Mouse (Mus musculus) hindbrain, embryonic 14.5 days (tissue): ENCODE measurements at regions not wholly inside any gene's neighbourhood (a gene's known extent, or its start where the extent isn't known, plus 50 kb on each side); places are given as distances from the start of the nearest gene placed in this dataset.

Experiments
- ATAC-seq: fragments of 200-750 bp; cut with Nextera tagmentation; 2 replicates; pipeline ENCODE4 v1.8.0; 2017; ENCODE audit warnings: moderate number of reproducible peaks, mild to moderate bottlenecking, moderate TSS enrichment, moderate library complexity; ENCODE audit not compliant: low FRiP score
- DNase-seq: peaks from one replicate; pipeline ENCODE4 v3.0.0-alpha.2; 2015; ENCODE audit warnings: low spot score
- H3K27ac ChIP-seq: fragments of 300-500 bp; sonication (generic); 2 replicates; pipeline ENCODE4 v1.5.1; 2014; ENCODE audit warnings: mild to moderate bottlenecking, moderate library complexity
- H3K27me3 ChIP-seq: fragments of 300-500 bp; sonication (generic); 2 replicates; pipeline ENCODE4 v1.6.1; 2014; ENCODE audit warnings: mild to moderate bottlenecking, low read length, mixed read lengths; ENCODE audit not compliant: control insufficient read depth, insufficient read depth
- H3K36me3 ChIP-seq: fragments of 300-500 bp; sonication (generic); replicated peaks from 2 replicates; pipeline ENCODE4 v1.6.1; 2014; ENCODE audit not compliant: control insufficient read depth, insufficient read depth
- H3K4me1 ChIP-seq: fragments of 300-500 bp; sonication (generic); replicated peaks from 2 replicates; pipeline ENCODE4 v1.6.1; 2014; ENCODE audit warnings: antibody characterized with exemption, low read length, mixed read lengths; ENCODE audit not compliant: control insufficient read depth, insufficient read depth
- H3K4me2 ChIP-seq: fragments of 300-500 bp; sonication (generic); replicated peaks from 2 replicates; pipeline ENCODE4 v1.6.1; 2014; ENCODE audit warnings: mild to moderate bottlenecking, moderate library complexity
- H3K4me3 ChIP-seq: fragments of 300-500 bp; sonication (generic); replicated peaks from 2 replicates; pipeline ENCODE4 v1.5.1; 2014; ENCODE audit warnings: mild to moderate bottlenecking, low read length
- H3K9ac ChIP-seq: fragments of 300-500 bp; sonication (generic); 2 replicates; pipeline ENCODE4 v1.6.1; 2014
- H3K9me3 ChIP-seq: fragments of 300-500 bp; sonication (generic); 2 replicates; pipeline ENCODE4 v1.6.1; 2016; ENCODE audit warnings: low read length; ENCODE audit not compliant: control insufficient read depth
- WGBS: fragments of 180-500 bp; shearing (Covaris S2); extraction: QIAGEN DNeasy Blood & Tissue Kit; methylation state at CpG from one replicate; pipeline ENCODE4 v1.1.7; 2014; 5-methylcytosine and 5-hydroxymethylcytosine counted together

DNA sequence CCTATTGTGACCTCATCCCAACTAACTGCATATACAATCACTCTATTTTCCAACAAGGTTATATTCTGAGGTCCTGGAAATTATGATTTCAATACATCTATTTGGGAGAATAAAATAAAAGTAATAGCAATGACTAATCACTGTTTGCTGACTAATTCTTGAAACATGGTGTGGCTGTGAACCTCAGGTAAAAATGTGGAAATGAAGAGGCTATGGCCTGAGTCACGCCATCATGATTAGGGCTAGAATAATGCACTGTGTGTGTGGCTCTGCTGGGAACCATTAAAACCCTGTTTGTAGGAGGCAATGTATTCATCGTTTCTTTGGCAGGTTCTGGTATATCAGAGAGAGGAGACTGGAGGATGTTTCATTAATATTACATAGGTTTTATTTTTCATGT, 179.7 kb upstream of the Mbnl1 start:
- H3K4me2 ChIP-seq: no peak overlapping the region
- no peaks in the 10 kb centered on the region for H3K36me3 ChIP-seq
- DNase-seq (no peak), ATAC-seq (no peak)
- H3K9ac ChIP-seq: no peak overlapping the region
- H3K4me1 ChIP-seq: no peaks in the 10 kb centered on the region
- no peak overlapping the region for H3K4me3 ChIP-seq
- 81% methylated on average over 2 of the region's 2 CpGs for WGBS
- no peaks in the 10 kb centered on the region for H3K27me3 ChIP-seq
- no peak overlapping the region for H3K27ac ChIP-seq
- H3K9me3 ChIP-seq: no peaks in the 10 kb centered on the region

DNA sequence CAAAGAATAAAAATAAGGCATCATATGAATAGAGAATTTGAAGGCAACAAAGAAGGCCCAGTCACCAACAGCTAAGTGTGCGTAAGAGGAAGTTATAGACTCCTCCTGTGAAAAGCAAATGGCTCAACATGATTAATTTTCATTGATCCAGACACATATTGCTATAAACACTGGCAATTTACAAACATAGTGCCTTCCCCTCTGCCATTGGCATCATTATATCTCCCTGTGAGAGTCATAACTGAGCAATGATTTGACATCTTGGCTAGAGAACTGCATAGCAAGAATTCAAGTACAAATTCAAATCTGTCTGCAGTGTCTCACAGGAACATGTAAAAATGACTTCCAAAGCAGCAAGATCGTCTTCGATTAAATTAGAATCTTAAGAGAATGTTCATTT, 167.2 kb upstream of the Mbnl1 start:
- ATAC-seq: no peak
- no peak overlapping the region for H3K27ac ChIP-seq

DNA sequence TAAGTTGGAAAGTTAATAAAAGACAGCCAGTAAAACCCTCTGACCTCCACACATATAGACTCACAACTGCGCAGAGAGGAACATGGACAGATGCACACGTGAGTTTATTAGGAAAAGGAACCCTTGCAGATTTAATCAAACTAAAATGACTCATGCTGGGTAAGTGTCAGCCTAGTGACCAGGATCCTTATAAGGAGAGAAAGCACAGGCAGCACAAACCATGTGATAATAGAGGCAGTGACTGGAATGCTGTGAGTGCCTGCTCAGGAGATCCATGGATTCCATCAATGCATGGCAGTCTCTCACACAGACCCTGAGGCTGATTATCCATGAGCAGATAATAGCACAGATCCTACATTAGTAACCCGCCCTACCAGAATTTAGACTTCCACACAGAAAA, 162.2 kb upstream of the Mbnl1 start:
- Histone ChIP-seq H3K27ac (no peak overlapping the region), H3K4me3 (no peak overlapping the region), H3K9ac (no peak overlapping the region), H3K4me2 (no peak overlapping the region), H3K27me3 (no peaks in the 10 kb centered on the region), H3K9me3 (no peaks in the 10 kb centered on the region), H3K36me3 (no peaks in the 10 kb centered on the region), H3K4me1 (no peaks in the 10 kb centered on the region)
- DNase-seq (no peak), ATAC-seq (no peak)
- 87% methylated on average over 3 of the region's 3 CpGs for WGBS

More for the DNA sequence above, 167.2 kb upstream of the Mbnl1 start:
- Histone ChIP-seq H3K9ac (no peak overlapping the region), H3K4me1 (no peaks in the 10 kb centered on the region), H3K4me3 (no peak overlapping the region), H3K27me3 (no peaks in the 10 kb centered on the region), H3K36me3 (no peaks in the 10 kb centered on the region), H3K4me2 (no peak overlapping the region), H3K9me3 (no peaks in the 10 kb centered on the region)
- WGBS: 81% methylated on average over 3 of the region's 3 CpGs
- DNase-seq: no peak

DNA sequence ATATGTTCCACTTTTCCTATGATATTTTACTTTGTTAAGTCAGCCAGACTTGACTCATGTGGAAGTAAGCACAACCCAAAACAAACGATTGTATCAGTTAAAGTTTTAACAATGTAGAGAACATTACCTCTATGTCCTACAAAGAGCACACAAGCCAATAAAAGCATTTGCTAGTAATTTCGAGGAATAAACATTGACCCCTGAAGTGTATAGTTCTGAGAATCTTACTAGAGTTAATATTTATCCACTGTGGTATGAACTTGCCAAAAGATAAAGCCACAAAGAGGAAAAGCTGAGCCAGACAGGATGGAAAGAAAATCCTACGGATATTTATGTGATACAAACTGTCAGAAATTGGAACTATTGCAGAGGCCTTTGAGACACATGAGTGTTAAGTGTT, 161.5 kb upstream of the Mbnl1 start:
- no peak overlapping the region for H3K4me3 ChIP-seq
- no peak for DNase-seq
- H3K27ac ChIP-seq: no peak overlapping the region
- no peaks in the 10 kb centered on the region for H3K4me1 ChIP-seq
- H3K9me3 ChIP-seq: no peaks in the 10 kb centered on the region
- no peak for ATAC-seq
- H3K4me2 ChIP-seq: no peak overlapping the region
- H3K9ac ChIP-seq: no peak overlapping the region
- 85% methylated on average over 3 of the region's 3 CpGs for WGBS
- no peaks in the 10 kb centered on the region for H3K27me3 ChIP-seq
- no peaks in the 10 kb centered on the region for H3K36me3 ChIP-seq

DNA sequence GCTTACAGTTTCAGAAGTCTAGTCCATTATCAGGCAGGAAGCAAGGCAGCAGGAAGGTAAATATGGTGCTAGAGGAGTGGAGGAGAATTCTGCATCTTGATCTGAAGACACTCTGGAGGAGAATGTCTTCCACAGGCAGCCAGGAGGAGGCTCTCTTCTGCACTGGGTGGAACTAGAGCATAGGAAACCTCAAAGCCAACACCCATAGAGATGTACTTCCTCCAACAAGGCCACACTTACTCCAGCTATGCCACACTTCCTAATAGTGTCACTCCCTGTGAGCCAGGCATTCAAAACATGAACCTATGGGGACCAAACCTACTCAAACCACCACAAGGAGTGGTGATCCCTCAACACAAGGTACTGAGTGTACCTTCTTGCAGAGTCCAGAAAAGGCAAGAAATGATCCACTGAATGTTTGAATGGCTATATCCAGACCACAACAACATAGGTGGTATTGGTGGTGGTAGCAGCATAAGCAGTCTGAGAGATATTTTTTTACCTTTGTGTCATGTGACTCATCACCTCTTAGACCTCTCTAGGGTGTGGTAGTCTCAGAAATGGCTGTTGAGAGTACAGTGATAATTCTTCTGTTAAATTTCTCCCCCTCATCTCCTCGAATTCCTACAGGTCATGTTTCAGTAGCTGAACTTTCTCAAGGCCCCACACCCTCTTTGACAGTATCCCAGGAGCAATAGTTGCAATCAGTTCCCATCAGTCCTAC, 152.3 kb upstream of the Mbnl1 start:
- Histone ChIP-seq H3K27me3 (no peaks in the 10 kb centered on the region), H3K4me2 (no peak overlapping the region), H3K4me1 (no peaks in the 10 kb centered on the region), H3K27ac (no peak overlapping the region), H3K9ac (no peak overlapping the region), H3K36me3 (no peaks in the 10 kb centered on the region), H3K9me3 (no peaks in the 10 kb centered on the region), H3K4me3 (no peak overlapping the region)
- 55% methylated on average over 1 of the region's 1 CpGs for WGBS
- ATAC-seq (no peak), DNase-seq (no peak)

DNA sequence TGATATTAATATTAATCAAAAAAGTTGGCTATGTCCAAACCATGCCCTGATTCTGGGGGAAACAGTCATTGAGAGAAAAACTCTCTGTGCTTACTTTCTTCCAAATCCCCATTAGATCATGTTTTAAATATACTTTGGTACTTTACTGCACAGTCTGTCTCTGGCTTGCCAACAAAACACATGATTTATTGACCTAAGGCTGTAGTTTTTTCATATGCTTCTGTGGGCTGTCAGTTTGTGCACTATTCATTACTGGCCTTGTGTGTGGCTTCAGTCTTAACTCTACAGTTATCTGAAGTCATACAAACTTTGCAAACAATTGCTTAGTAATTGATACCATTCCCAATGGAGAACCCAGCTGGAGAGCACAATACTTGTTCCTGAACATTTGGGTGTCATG, 149.1 kb upstream of the Mbnl1 start:
- no peak for ATAC-seq
- Histone ChIP-seq H3K4me3 (no peak overlapping the region), H3K9ac (no peak overlapping the region), H3K4me1 (no peaks in the 10 kb centered on the region), H3K27ac (no peak overlapping the region), H3K9me3 (no peaks in the 10 kb centered on the region), H3K36me3 (no peaks in the 10 kb centered on the region), H3K4me2 (no peak overlapping the region), H3K27me3 (no peaks in the 10 kb centered on the region)
- no peak for DNase-seq

DNA sequence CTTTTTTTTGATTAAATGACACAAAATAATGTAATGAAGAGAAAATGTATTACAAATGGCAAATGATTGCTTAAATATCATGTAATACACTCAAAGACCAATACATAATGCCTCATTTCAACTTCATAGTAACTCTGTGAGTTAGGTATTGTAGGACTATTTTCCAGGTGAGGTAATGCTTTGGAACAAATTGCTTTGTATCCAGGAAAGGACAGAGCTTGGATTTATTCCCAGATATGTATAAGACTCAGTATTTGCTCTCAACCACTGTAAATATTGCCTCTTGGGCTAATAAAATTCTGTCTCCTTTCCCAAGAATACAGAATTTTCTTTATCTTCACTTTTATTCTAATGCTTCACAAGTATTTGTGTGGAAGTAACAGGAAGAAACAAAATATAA, 148.2 kb upstream of the Mbnl1 start:
- no peaks in the 10 kb centered on the region for H3K9me3 ChIP-seq
- no peak overlapping the region for H3K9ac ChIP-seq
- H3K27me3 ChIP-seq: no peaks in the 10 kb centered on the region
- DNase-seq: no peak
- H3K4me2 ChIP-seq: no peak overlapping the region
- no peak overlapping the region for H3K4me3 ChIP-seq
- H3K27ac ChIP-seq: no peak overlapping the region
- no peaks in the 10 kb centered on the region for H3K4me1 ChIP-seq
- no peak for ATAC-seq
- H3K36me3 ChIP-seq: no peaks in the 10 kb centered on the region

DNA sequence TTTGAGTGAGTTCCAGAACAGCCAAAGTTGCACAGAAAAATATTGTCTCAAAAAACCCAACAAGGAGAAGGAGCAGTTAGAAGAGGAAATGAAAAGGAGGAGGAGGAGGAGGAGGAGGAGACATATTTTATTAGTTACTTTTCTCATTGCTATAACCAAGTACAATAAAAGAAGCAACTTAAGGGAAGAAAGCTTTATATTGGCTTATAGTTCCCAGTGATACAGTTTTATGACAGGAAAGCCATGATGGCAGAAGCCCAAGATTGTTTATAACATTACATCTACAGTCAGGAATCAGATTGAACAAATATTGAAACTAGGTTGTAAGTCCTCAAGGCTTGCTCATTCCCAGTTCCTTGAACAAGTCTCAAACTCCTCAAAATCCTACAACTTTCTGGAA, 147.7 kb upstream of the Mbnl1 start:
- no peaks in the 10 kb centered on the region for H3K27me3 ChIP-seq
- ATAC-seq: no peak
- no peaks in the 10 kb centered on the region for H3K9me3 ChIP-seq
- no peaks in the 10 kb centered on the region for H3K4me1 ChIP-seq
- no peak overlapping the region for H3K4me3 ChIP-seq
- no peaks in the 10 kb centered on the region for H3K36me3 ChIP-seq
- H3K4me2 ChIP-seq: no peak overlapping the region
- no peak overlapping the region for H3K27ac ChIP-seq
- no peak overlapping the region for H3K9ac ChIP-seq
- no peak for DNase-seq

DNA sequence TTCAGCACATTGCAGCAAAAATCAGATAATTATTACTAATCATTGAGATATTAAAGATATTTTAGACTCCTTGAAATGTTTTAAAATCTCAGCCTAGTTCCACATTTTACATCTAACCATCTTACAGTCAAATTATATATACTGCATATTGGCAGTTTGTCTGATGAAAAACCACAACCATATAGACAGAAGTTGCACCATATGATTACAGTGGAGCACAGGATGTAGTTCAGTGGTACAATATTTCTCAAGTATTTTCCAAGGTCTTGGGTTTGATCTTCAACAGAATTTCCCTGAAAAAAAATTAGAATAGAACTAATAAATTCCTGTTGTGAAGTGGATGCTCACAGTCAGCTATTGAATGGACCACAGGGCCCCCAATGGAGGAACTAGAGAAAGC, 140.2 kb upstream of the Mbnl1 start:
- H3K27me3 ChIP-seq: no peaks in the 10 kb centered on the region
- no peaks in the 10 kb centered on the region for H3K36me3 ChIP-seq
- DNase-seq (no peak), ATAC-seq (no peak)
- H3K9ac ChIP-seq: no peak overlapping the region
- H3K4me1 ChIP-seq: no peaks in the 10 kb centered on the region
- H3K27ac ChIP-seq: no peak overlapping the region
- H3K4me3 ChIP-seq: no peak overlapping the region
- H3K9me3 ChIP-seq: no peaks in the 10 kb centered on the region
- no peak overlapping the region for H3K4me2 ChIP-seq

DNA sequence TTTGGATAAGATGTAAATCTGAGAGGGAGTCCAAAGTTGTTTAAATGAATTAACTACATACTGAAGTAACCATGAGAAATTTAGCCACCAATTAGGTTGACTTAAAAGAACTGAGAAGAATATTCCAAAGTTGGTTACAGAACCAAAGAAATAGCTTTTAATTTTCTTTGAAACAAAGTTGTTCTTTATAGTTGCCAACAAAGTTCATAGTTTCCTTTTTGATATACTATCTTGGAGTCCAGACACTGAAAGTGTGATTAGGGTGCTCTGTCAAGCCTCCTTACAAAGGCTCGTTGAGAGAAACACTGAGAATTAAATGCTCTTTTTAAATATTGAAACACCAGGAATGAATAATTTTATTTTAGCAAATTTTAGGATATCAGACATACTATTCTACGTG, 139.0 kb upstream of the Mbnl1 start:
- WGBS: 85% methylated on average over 2 of the region's 2 CpGs
- DNase-seq (no peak), ATAC-seq (no peak)

More for the DNA sequence above, 139.0 kb upstream of the Mbnl1 start:
- Histone ChIP-seq H3K9me3 (no peaks in the 10 kb centered on the region), H3K4me3 (no peak overlapping the region), H3K36me3 (no peaks in the 10 kb centered on the region), H3K4me1 (no peaks in the 10 kb centered on the region), H3K27ac (no peak overlapping the region), H3K9ac (no peak overlapping the region), H3K4me2 (no peak overlapping the region), H3K27me3 (no peaks in the 10 kb centered on the region)
